Mouse (Mus musculus): ENCODE data around the gene Gm8369.
"Not testable (repeated sequence)": the region's sequence is repeated elsewhere in the genome, so short reads cannot be mapped to it uniquely, and the experiment has no call there.

Gene Gm8369

GRCm38 (mm10) chr19:11485746-11486145, at the start of gene Gm8369:
Gene Gm8369 (plus strand): TSS chr19:11485938.
- no peak for DNase-seq (ENCODE audit: low spot score)

- DNase-seq (ENCODE audit: low spot score): no peak
These were observed 42.4 kb upstream of the Gm8369 start, which contains the start of gene Ms4a4b for GRCm38 (mm10) chr19:11443338-11443737. Gene Ms4a4b (plus strand): TSS chr19:11443553.

- DNase-seq (ENCODE audit: low spot score): no peak
These were observed 41.8 kb upstream of the Gm8369 start for GRCm38 (mm10) chr19:11443964-11444363.

GRCm38 (mm10) chr19:11447238-11447637, 38.5 kb upstream of the Gm8369 start:
- DNase-seq (ENCODE audit: low spot score): no peak

GRCm38 (mm10) chr19:11459041-11459440, 26.7 kb upstream of the Gm8369 start:
- DNase-seq (ENCODE audit: low spot score): not testable (repeated sequence)

- DNase-seq (ENCODE audit: low spot score): not testable (repeated sequence)
These were observed 20.9 kb upstream of the Gm8369 start for GRCm38 (mm10) chr19:11464795-11465194.

GRCm38 (mm10) chr19:11466471-11466870, 19.3 kb upstream of the Gm8369 start:
- DNase-seq (ENCODE audit: low spot score): no peak

- DNase-seq (ENCODE audit: low spot score): not testable (repeated sequence)
These were observed 17.4 kb upstream of the Gm8369 start for GRCm38 (mm10) chr19:11468361-11468760.

GRCm38 (mm10) chr19:11469215-11469614, 16.5 kb upstream of the Gm8369 start, which contains the start of gene Ms4a6c:
Gene Ms4a6c (plus strand): TSS chr19:11469366.
- DNase-seq (ENCODE audit: low spot score): not testable (repeated sequence)

- no peak for DNase-seq (ENCODE audit: low spot score)
These were observed 6.0 kb upstream of the Gm8369 start for GRCm38 (mm10) chr19:11479714-11480113.

- no peak for DNase-seq (ENCODE audit: low spot score)
These were observed 3.1 kb upstream of the Gm8369 start for GRCm38 (mm10) chr19:11482684-11483083.

- no peak for DNase-seq (ENCODE audit: low spot score)
These were observed 1.8 kb upstream of the Gm8369 start for GRCm38 (mm10) chr19:11483941-11484340.

GRCm38 (mm10) chr19:11484388-11484787, 1.4 kb upstream of the Gm8369 start:
- no peak for DNase-seq (ENCODE audit: low spot score)

GRCm38 (mm10) chr19:11485266-11485665, 472 bp upstream of the Gm8369 start:
- no peak for DNase-seq (ENCODE audit: low spot score)

GRCm38 (mm10) chr19:11486599-11486998, 861 bp downstream of the Gm8369 start:
- no peak for DNase-seq (ENCODE audit: low spot score)

GRCm38 (mm10) chr19:11491406-11492189, 5.9 kb downstream of the Gm8369 start:
- no peak for DNase-seq (ENCODE audit: low spot score)

GRCm38 (mm10) chr19:11492671-11493070, 6.9 kb downstream of the Gm8369 start:
- DNase-seq (ENCODE audit: low spot score): no peak

- DNase-seq (ENCODE audit: low spot score): no peak
These were observed 8.8 kb downstream of the Gm8369 start for GRCm38 (mm10) chr19:11494519-11494918.

- DNase-seq (ENCODE audit: low spot score): no peak
These were observed 10.6 kb downstream of the Gm8369 start for GRCm38 (mm10) chr19:11496361-11496760.

GRCm38 (mm10) chr19:11497300-11497699, 11.6 kb downstream of the Gm8369 start:
- not testable (repeated sequence) for DNase-seq (ENCODE audit: low spot score)

GRCm38 (mm10) chr19:11500796-11501195, 15.1 kb downstream of the Gm8369 start:
- DNase-seq (ENCODE audit: low spot score): no peak

GRCm38 (mm10) chr19:11501326-11501725, 15.6 kb downstream of the Gm8369 start:
- no peak for DNase-seq (ENCODE audit: low spot score)

- no peak for DNase-seq (ENCODE audit: low spot score)
These were observed 19.1 kb downstream of the Gm8369 start for GRCm38 (mm10) chr19:11504857-11505256.

- DNase-seq (ENCODE audit: low spot score): no peak
These were observed 27.7 kb downstream of the Gm8369 start for GRCm38 (mm10) chr19:11513458-11513857.
